Mouse (Mus musculus) olfactory bulb, adult 2 months (tissue): ENCODE results near the gene Numa1. TPM values are rescaled to one million over a fixed set of nuclear protein-coding genes. Genes with fewer than 3 reads are reported as not detected.
"Not testable (repeated sequence)": the region's sequence is repeated elsewhere in the genome, so short reads cannot be mapped to it uniquely, and the experiment has no call there.

Source experiments
- H3K27ac ChIP-seq: fragments of 200-500 bp; 2 replicates; pipeline ENCODE4 v1.5.1; 2012; ENCODE audit warnings: low read depth, low read length; ENCODE audit not compliant: insufficient read depth
- H3K4me1 ChIP-seq: fragments of 200-500 bp; 2 replicates; pipeline ENCODE4 v1.6.1; 2012; ENCODE audit warnings: low read length; ENCODE audit not compliant: control insufficient read depth, insufficient read depth
- H3K4me3 ChIP-seq: fragments of 200-500 bp; 2 replicates; pipeline ENCODE4 v1.5.1; 2012; ENCODE audit warnings: mild to moderate bottlenecking, low read depth, low read length, moderate library complexity; ENCODE audit not compliant: insufficient read depth
- CTCF ChIP-seq: fragments of 200-500 bp; IDR thresholded peaks from 2 replicates; pipeline ENCODE4 v1.5.1; 2012; ENCODE audit warnings: low read depth, mild to moderate bottlenecking, low read length, moderate library complexity; ENCODE audit not compliant: insufficient read depth
- POLR2A ChIP-seq: fragments of 200-500 bp; IDR thresholded peaks from 2 replicates; pipeline ENCODE4 v1.6.1; 2012; ENCODE audit warnings: mild to moderate bottlenecking, low read depth, low read length, moderate library complexity; ENCODE audit not compliant: insufficient read depth
- WGBS: fragments of 180-500 bp; shearing (Covaris S2); methylation state at CpG from one replicate; pipeline ENCODE4 v1.1.7; 2018; 5-methylcytosine and 5-hydroxymethylcytosine counted together
- polyA plus RNA-seq: library from polyadenylated mRNA; stranded (reverse); fragments of >200 nt; gene quantifications from 2 replicates; pipeline ENCODE4 v1.2.4, GENCODE M21; 2012; ENCODE audit warnings: low replicate concordance; ENCODE audit not compliant: missing spikeins, insufficient read depth, insufficient read length

The Numa1 gene
- polyA plus RNA-seq, 1 experiment: not detected

DNA sequence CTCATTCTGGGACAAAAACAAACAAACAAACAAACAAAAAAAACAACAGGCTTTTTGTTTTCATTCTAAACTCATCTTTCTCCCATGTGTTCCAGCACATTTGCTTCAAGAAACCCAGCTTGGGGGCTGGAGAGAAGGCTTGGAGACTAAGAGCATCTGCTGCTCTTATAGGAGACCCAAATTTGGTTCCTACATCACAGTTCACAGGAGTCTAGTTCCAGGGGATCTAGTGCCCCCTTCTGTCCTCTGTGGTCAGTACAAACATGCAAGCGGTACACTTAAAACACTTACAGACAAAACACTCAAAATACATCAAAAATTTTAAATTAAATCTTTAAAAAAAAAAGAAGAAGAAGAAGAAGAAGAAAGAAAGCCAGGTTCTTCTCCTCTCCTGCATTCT lies 101.0 kb downstream of the Numa1 start:
- WGBS: 94% methylated on average over 1 of the region's 1 CpGs
- peaks cover 3% of the 10 kb centered on the region; the same call in 1 of the 2 replicates for H3K4me1 ChIP-seq

DNA sequence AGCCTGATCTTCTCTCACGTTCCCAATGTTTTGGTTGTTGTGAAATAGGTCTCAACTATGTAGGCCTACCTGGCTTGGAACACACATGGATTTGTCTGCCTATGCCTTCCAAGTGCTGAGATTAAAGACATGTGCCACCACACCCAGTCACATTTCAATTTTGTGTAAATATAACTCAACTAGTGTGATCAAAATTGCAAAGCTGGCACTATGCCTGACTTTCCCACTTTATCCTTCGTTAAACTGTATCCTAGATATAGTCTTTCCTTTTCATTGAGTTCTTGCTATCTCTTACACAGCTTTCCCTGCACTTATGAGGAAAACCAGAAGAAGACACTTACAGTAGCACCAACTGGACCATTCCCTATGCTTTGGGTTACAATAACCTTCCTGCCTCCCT lies 101.6 kb downstream of the Numa1 start:
- 86% methylated on average over 2 of the region's 2 CpGs for WGBS
- TF ChIP-seq POLR2A (no peak), CTCF (no peak)

More for the DNA sequence above, 101.0 kb downstream of the Numa1 start:
- no peak for TF ChIP-seq POLR2A
- no peak for TF ChIP-seq CTCF
- no peak overlapping the region for H3K27ac ChIP-seq
- H3K4me3 ChIP-seq: no peak overlapping the region

DNA sequence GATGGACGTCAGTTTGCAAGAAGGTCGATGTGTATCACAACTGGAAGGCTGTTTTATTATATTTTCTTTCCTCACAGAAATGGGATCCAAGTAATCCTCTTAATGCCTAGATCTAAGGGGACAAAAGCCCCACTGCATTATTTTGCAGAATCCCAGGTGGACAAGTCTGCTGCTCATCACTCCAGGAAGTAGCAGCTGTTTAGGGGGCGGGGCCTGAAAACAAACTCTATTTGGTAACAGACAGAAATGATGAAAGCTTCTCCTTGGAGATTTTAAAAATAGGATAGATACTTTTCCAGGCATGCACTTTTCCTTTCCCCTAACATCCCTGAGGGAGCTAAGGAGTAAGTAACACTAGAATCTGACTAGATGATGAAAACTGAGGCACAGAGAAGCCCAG lies 103.4 kb downstream of the Numa1 start:
- H3K4me1 ChIP-seq: peaks cover 3% of the 10 kb centered on the region; the same call in 1 of the 2 replicates
- H3K4me3 ChIP-seq: no peak overlapping the region
- TF ChIP-seq POLR2A (no peak), CTCF (no peak)
- no peak overlapping the region for H3K27ac ChIP-seq
- WGBS: 95% methylated on average over 3 of the region's 3 CpGs

More for the DNA sequence above, 101.6 kb downstream of the Numa1 start:
- no peak overlapping the region for H3K27ac ChIP-seq
- H3K4me3 ChIP-seq: no peak overlapping the region
- H3K4me1 ChIP-seq: peaks cover 3% of the 10 kb centered on the region; the same call in 1 of the 2 replicates

DNA sequence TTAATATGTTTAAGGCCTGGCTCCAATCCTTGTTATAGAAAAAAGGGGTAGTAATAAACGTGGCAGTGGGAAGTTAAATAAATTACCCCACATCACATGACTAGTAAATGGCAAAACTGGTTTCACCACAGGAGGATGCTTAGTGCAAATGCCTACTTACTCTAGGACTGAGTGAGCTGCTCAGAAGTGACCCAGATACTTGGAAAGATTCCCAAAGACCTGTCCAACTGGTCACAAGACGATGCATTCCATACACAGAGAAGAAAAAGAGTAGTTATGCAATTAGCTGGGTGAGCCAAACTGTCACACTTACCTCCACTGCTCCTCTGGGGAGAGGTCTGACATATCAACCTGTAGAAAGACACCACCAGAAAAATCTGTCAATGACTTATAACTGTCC lies 108.4 kb downstream of the Numa1 start:
- WGBS: 59% methylated on average over 2 of the region's 2 CpGs
- H3K27ac ChIP-seq: no peak overlapping the region
- TF ChIP-seq POLR2A (no peak), CTCF (no peak)
- H3K4me1 ChIP-seq: peaks cover 3% of the 10 kb centered on the region; the same call in 1 of the 2 replicates
- no peak overlapping the region for H3K4me3 ChIP-seq

DNA sequence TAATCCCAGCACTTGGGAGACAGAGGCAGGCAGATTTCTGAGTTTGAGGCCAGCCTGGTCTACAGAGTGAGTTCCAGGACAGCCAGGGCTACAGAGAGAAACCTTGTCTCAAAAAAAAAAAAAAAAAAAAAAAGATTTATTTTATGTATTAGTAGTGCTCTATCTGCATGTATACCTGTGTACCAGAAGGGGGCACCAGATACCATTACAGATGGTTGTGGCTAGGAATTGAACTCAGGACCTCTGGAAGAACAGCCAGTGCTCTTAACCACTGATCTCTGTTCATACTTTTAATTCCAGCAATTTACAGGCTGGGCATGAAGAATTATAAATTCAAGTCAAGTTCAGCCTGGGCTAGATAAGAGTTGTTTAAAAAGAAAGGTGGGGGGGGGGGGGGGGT lies 114.6 kb downstream of the Numa1 start:
- H3K4me3 ChIP-seq, H3K27ac ChIP-seq, H3K4me1 ChIP-seq: not testable (repeated sequence)

DNA sequence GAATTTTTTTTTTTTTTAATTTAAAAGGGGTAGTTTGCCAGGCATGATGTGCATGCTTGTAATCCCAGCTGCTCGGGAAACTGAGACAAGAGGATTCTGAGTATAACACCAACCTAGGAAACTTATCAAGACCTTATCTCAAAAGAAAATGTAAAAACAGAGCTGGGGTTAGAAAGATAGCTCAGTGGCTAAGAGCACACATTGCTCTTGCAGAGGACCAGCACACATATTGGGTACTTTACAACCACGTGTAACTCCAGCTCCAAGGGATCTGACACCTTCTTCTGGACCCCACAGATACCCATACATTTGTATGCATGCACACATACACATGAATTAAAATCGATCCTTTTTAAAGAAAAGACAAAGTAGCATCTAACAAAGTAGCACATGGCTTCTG lies 127.4 kb downstream of the Numa1 start:
- Histone ChIP-seq H3K27ac (no peak overlapping the region), H3K4me1 (peaks cover 4% of the 10 kb centered on the region; the same call in 1 of the 2 replicates), H3K4me3 (no peak overlapping the region)
- TF ChIP-seq CTCF (no peak), POLR2A (no peak)
- WGBS: 84% methylated on average over 3 of the region's 3 CpGs

DNA sequence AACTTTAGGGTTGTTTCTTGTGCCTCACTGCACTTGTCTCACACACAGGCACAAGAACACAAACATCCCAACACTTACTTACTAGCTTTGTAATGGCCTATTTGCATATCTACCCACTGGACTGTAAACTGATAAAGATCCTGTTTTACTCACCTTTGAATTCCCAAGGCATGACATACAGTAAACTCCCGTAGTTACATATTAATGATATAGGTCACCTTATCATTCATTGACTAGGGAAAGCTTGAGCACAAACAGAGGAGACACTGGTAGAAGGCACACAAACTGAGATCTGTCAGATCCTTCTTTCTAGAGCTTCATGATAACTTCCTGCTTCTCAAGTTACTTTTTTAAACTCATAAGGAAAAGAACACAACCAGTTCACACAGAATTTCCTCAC lies 128.3 kb downstream of the Numa1 start:
- H3K27ac ChIP-seq: no peak overlapping the region
- WGBS: 65% methylated on average over 1 of the region's 1 CpGs
- no peak for TF ChIP-seq POLR2A
- no peak for TF ChIP-seq CTCF
- H3K4me1 ChIP-seq: peaks cover 7% of the 10 kb centered on the region; the same call in 1 of the 2 replicates
- no peak overlapping the region for H3K4me3 ChIP-seq

DNA sequence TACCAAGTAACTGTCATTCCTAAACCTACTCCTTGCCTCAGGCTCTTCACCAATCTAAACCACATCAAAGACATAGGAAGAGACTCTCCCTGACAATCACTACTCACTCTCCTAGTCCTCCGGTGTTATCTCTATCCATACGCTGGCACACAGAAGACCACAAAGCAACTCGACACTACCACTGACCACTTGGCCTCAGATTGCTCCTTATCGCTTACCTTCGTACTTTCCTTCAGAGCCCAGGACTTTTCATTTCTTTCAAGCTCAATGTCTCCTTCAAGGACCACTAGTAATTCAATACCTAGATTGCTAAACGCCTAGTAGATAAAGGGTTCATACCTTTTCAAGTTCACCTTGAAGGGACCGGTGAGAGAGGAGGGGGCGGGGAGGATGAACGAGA lies 130.0 kb downstream of the Numa1 start:
- TF ChIP-seq POLR2A (no peak), CTCF (no peak)
- no peak overlapping the region for H3K4me3 ChIP-seq
- 89% methylated on average over 9 of the region's 9 CpGs for WGBS

More for the DNA sequence above, 130.0 kb downstream of the Numa1 start:
- Histone ChIP-seq H3K27ac (no peak overlapping the region), H3K4me1 (peaks cover 7% of the 10 kb centered on the region; the same call in 1 of the 2 replicates)

Other genes starting within 250 kb of the Numa1 start
- not detected in 2 replicates for gene Phox2a, start 115.8 kb upstream of the Numa1 start, polyA plus RNA-seq
- gene Inppl1, start 95.9 kb upstream of the Numa1 start, polyA plus RNA-seq: not detected in 2 replicates
- not detected in 2 replicates for gene Folr2, start 76.9 kb upstream of the Numa1 start, polyA plus RNA-seq
- not detected in 2 replicates for gene Anapc15, start 70.4 kb upstream of the Numa1 start, polyA plus RNA-seq
- not detected in 2 replicates for gene Folr1, start 63.3 kb upstream of the Numa1 start, polyA plus RNA-seq
- not detected in 2 replicates for gene Lamtor1, start 28.2 kb upstream of the Numa1 start, polyA plus RNA-seq
- not detected in 2 replicates for gene Tomt, start 27.8 kb upstream of the Numa1 start, polyA plus RNA-seq
- gene Lrrc51, start 216 bp upstream of the Numa1 start, polyA plus RNA-seq: not detected in 2 replicates
- not detected in 2 replicates for gene Il18bp, start 84.6 kb downstream of the Numa1 start, polyA plus RNA-seq
- gene Rnf121, start 131.4 kb downstream of the Numa1 start, polyA plus RNA-seq: not detected in 2 replicates
- gene Xndc1, start 131.4 kb downstream of the Numa1 start, polyA plus RNA-seq: not detected in 2 replicates
- gene Xntrpc, start 131.6 kb downstream of the Numa1 start, polyA plus RNA-seq: not detected in 2 replicates
- gene Trpc2, start 149.0 kb downstream of the Numa1 start, polyA plus RNA-seq: not detected in 2 replicates
- gene Art1, start 167.6 kb downstream of the Numa1 start, polyA plus RNA-seq: not detected in 2 replicates
- not detected in 2 replicates for gene Art5, start 175.4 kb downstream of the Numa1 start, polyA plus RNA-seq
- gene Chrna10, start 182.7 kb downstream of the Numa1 start, polyA plus RNA-seq: not detected in 2 replicates